Mouse (Mus musculus) kidney, adult 2 months (tissue): Measurements from ENCODE around the gene Gipr.

Experiments
- CTCF ChIP-seq: fragments of 200-500 bp; conservative IDR thresholded peaks from 2 replicates; pipeline ENCODE4 v1.5.1; 2011; ENCODE audit warnings: low read depth, mild to moderate bottlenecking, control low read depth, low read length, moderate library complexity, mixed read lengths; ENCODE audit not compliant: insufficient read depth, insufficient read length
- POLR2A ChIP-seq: fragments of 200-500 bp; IDR thresholded peaks from one replicate; pipeline ENCODE4 v1.6.1; 2011; ENCODE audit warnings: low read depth, low read length, control low read depth

GRCm38 (mm10) chr7:19214369-19214768 lies 48.4 kb upstream of the Gipr start:
- TF ChIP-seq CTCF (no peak), POLR2A (no peak)
